Mouse (Mus musculus) hindbrain, embryonic 11.5 days (tissue): ENCODE data around the gene Hspa8. TPM values are rescaled to one million over a fixed set of nuclear protein-coding genes. Genes with fewer than 3 reads are reported as not detected.
A peak's percentile ranks its signal among the peaks of the same experiment; 100 is the strongest.

ENCODE experiments used
- ATAC-seq: fragments of 200-750 bp; cut with Nextera tagmentation; 2 replicates; pipeline ENCODE4 v1.8.0; 2017; ENCODE audit warnings: mild to moderate bottlenecking, moderate TSS enrichment, moderate library complexity; ENCODE audit not compliant: low FRiP score
- DNase-seq: peaks from one replicate; pipeline ENCODE4 v3.0.0-alpha.2; 2015; ENCODE audit warnings: low spot score
- H3K27ac ChIP-seq: fragments of 300-500 bp; sonication (generic); 2 replicates; pipeline ENCODE4 v1.5.1; 2014; ENCODE audit warnings: mild to moderate bottlenecking, low read depth, low read length
- H3K27me3 ChIP-seq: fragments of 300-500 bp; sonication (generic); 2 replicates; pipeline ENCODE4 v1.6.1; 2014; ENCODE audit warnings: mild to moderate bottlenecking, low read length, moderate library complexity, mixed read lengths; ENCODE audit not compliant: control insufficient read depth, insufficient read depth
- H3K36me3 ChIP-seq: fragments of 300-500 bp; sonication (generic); 2 replicates; pipeline ENCODE4 v1.6.1; 2014; ENCODE audit warnings: mild to moderate bottlenecking, low read length, moderate library complexity, mixed read lengths; ENCODE audit not compliant: control insufficient read depth, insufficient read depth
- H3K4me1 ChIP-seq: fragments of 300-500 bp; sonication (generic); replicated peaks from 2 replicates; pipeline ENCODE4 v1.6.1; 2014; ENCODE audit warnings: low read length, mixed read lengths; ENCODE audit not compliant: control insufficient read depth, insufficient read depth
- H3K4me2 ChIP-seq: fragments of 300-500 bp; sonication (generic); replicated peaks from 2 replicates; pipeline ENCODE4 v1.6.1; 2014; ENCODE audit warnings: mild to moderate bottlenecking, low read depth, low read length
- H3K4me3 ChIP-seq: fragments of 300-500 bp; sonication (generic); 2 replicates; pipeline ENCODE4 v1.5.1; 2014; ENCODE audit warnings: low read depth, low read length
- H3K9ac ChIP-seq: fragments of 300-500 bp; sonication (generic); 2 replicates; pipeline ENCODE4 v1.6.1; 2014; ENCODE audit warnings: low read depth, low read length
- H3K9me3 ChIP-seq: fragments of 300-500 bp; sonication (generic); 2 replicates; pipeline ENCODE4 v1.6.1; 2016; ENCODE audit warnings: low read length; ENCODE audit not compliant: control insufficient read depth
- WGBS: fragments of 180-500 bp; shearing (Covaris S2); extraction: QIAGEN DNeasy Blood & Tissue Kit; methylation state at CpG from one replicate; pipeline ENCODE4 v1.1.7; 2014; 5-methylcytosine and 5-hydroxymethylcytosine counted together
- polyA plus RNA-seq: library from polyadenylated mRNA; unstranded; fragments of >200 nt; fragmentation: Nextera tagmentation; extraction: Ambion mirVana; gene quantifications from 2 replicates; pipeline ENCODE4 v1.2.1, GENCODE M21; 2014

Hspa8 gene
- polyA plus RNA-seq, result 3,718 and 3,764 TPM in 2 replicates

GRCm38 (mm10) chr9:40800675-40801612, at the start of gene Hspa8:
TSS of gene Hspa8 (plus strand) at chr9:40800984.
- Histone ChIP-seq H3K4me3 (peak within 1 kb of the TSS; percentile 83), H3K9ac (peak within 1 kb of the TSS; percentile 99), H3K9me3 (no peaks in the 10 kb centered on the region), H3K27ac (peak within 1 kb of the TSS; percentile 98), H3K4me1 (peaks cover 3% of the 10 kb centered on the region; the same call in 1 of the 2 replicates), H3K36me3 (no peaks in the 10 kb centered on the region; the same call in 1 of the 2 replicates), H3K4me2 (peak within 1 kb of the TSS; percentile 74), H3K27me3 (no peaks in the 10 kb centered on the region)
- DNase-seq (peak; percentile 99), ATAC-seq (peak; percentile 97)
- under 1% methylated on average over 61 of the region's 83 CpGs for WGBS

DNA sequence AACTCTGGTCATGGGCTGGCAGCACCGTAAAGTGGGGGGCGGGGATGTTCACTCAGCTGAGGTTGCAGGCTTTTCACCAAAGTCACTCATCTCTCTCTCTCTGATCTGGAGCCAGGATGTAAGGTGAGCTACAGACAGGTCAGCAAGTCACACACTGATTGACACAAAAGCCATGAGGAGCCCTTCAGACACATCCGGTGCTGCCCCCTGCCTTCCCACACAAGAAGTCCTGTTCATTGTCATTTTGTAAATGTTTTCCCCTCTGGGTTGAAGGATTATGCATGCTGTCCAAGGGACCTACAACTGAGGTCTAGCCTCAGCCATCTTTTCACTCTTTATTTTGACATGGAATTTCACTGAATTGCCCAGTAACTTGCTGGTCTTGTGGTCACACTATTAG, 49.0 kb upstream of the Hspa8 start:
- ATAC-seq (no peak; the same call in 1 of the 2 replicates), DNase-seq (peak; percentile 18)
- no peak overlapping the region for H3K4me3 ChIP-seq
- no peak overlapping the region for H3K9ac ChIP-seq
- H3K27me3 ChIP-seq, result no peaks in the 10 kb centered on the region
- H3K4me1 ChIP-seq, result no peaks in the 10 kb centered on the region
- no peaks in the 10 kb centered on the region for H3K9me3 ChIP-seq
- WGBS, result 58% methylated on average over 3 of the region's 3 CpGs
- no peak overlapping the region for H3K27ac ChIP-seq
- H3K36me3 ChIP-seq, result no peaks in the 10 kb centered on the region
- no peak overlapping the region for H3K4me2 ChIP-seq

GRCm38 (mm10) chr9:40756401-40756800, 44.4 kb upstream of the Hspa8 start:
- H3K36me3 ChIP-seq, result no peaks in the 10 kb centered on the region
- ATAC-seq, result peak; percentile 41
- peaks cover 2% of the 10 kb centered on the region for H3K4me1 ChIP-seq
- no peaks in the 10 kb centered on the region for H3K27me3 ChIP-seq
- no peak overlapping the region for H3K27ac ChIP-seq
- H3K4me2 ChIP-seq, result no peak overlapping the region
- no peaks in the 10 kb centered on the region for H3K9me3 ChIP-seq
- H3K4me3 ChIP-seq, result no peak overlapping the region
- peak; percentile 85 for DNase-seq
- H3K9ac ChIP-seq, result no peak overlapping the region
- 20% methylated on average over 4 of the region's 4 CpGs for WGBS

- Histone ChIP-seq H3K36me3 (no peaks in the 10 kb centered on the region), H3K4me1 (peaks cover 2% of the 10 kb centered on the region), H3K9ac (peak overlapping the region; percentile 19; the same call in 1 of the 2 replicates), H3K27me3 (no peaks in the 10 kb centered on the region), H3K4me2 (peak overlapping the region; percentile 43), H3K27ac (peak overlapping the region; percentile 25), H3K4me3 (peak overlapping the region; percentile 6), H3K9me3 (no peaks in the 10 kb centered on the region)
- ATAC-seq, result peak; percentile 87
- 23% methylated on average over 12 of the region's 12 CpGs for WGBS
- peak; percentile 73 for DNase-seq
Observed at GRCm38 (mm10) chr9:40757105-40757626, 43.6 kb upstream of the Hspa8 start.

- Histone ChIP-seq H3K27ac (peak overlapping the region; percentile 25), H3K9ac (no peak overlapping the region; the same call in 1 of the 2 replicates), H3K4me2 (peak overlapping the region; percentile 43), H3K27me3 (no peaks in the 10 kb centered on the region), H3K4me1 (peaks cover 2% of the 10 kb centered on the region), H3K9me3 (no peaks in the 10 kb centered on the region), H3K4me3 (peak overlapping the region; percentile 6), H3K36me3 (no peaks in the 10 kb centered on the region)
- ATAC-seq (peak; percentile 91), DNase-seq (peak; percentile 84)
- WGBS, result 12% methylated on average over 22 of the region's 22 CpGs
Observed at GRCm38 (mm10) chr9:40757685-40758270, 43.0 kb upstream of the Hspa8 start.

- no peak for ATAC-seq
Observed at GRCm38 (mm10) chr9:40762354-40762753, 38.4 kb upstream of the Hspa8 start.

GRCm38 (mm10) chr9:40764887-40765580, 35.8 kb upstream of the Hspa8 start:
- Histone ChIP-seq H3K36me3 (no peaks in the 10 kb centered on the region), H3K4me3 (no peak overlapping the region), H3K27me3 (no peaks in the 10 kb centered on the region), H3K4me1 (no peaks in the 10 kb centered on the region), H3K27ac (no peak overlapping the region), H3K4me2 (no peak overlapping the region), H3K9ac (no peak overlapping the region), H3K9me3 (no peaks in the 10 kb centered on the region)
- DNase-seq, result no peak
- 93% methylated on average over 8 of the region's 9 CpGs for WGBS
- ATAC-seq, result no peak

More at GRCm38 (mm10) chr9:40762354-40762753, 38.4 kb upstream of the Hspa8 start:
- 94% methylated on average over 6 of the region's 6 CpGs for WGBS
- H3K9me3 ChIP-seq, result no peaks in the 10 kb centered on the region
- no peak overlapping the region for H3K27ac ChIP-seq
- no peaks in the 10 kb centered on the region for H3K36me3 ChIP-seq
- no peak overlapping the region for H3K9ac ChIP-seq
- H3K4me1 ChIP-seq, result peaks cover 2% of the 10 kb centered on the region; the same call in 1 of the 2 replicates
- no peaks in the 10 kb centered on the region for H3K27me3 ChIP-seq
- no peak overlapping the region for H3K4me2 ChIP-seq
- no peak for DNase-seq
- H3K4me3 ChIP-seq, result no peak overlapping the region

- H3K9me3 ChIP-seq, result no peaks in the 10 kb centered on the region
- DNase-seq (no peak), ATAC-seq (no peak)
- H3K4me2 ChIP-seq, result no peak overlapping the region
- H3K36me3 ChIP-seq, result no peaks in the 10 kb centered on the region
- no peak overlapping the region for H3K4me3 ChIP-seq
- 75% methylated on average over 12 of the region's 12 CpGs for WGBS
- no peak overlapping the region for H3K9ac ChIP-seq
- H3K4me1 ChIP-seq, result no peaks in the 10 kb centered on the region
- H3K27me3 ChIP-seq, result no peaks in the 10 kb centered on the region
- no peak overlapping the region for H3K27ac ChIP-seq
Observed at GRCm38 (mm10) chr9:40765581-40765940, 35.2 kb upstream of the Hspa8 start.
